Mouse (Mus musculus): ENCODE data around the gene Rasgrf2.

- TF ChIP-seq CTCF (IDR thresholded peaks at IDR 0.05; ENCODE audit: low read depth): no peak
- no peak for TF ChIP-seq EP300 (IDR thresholded peaks at IDR 0.05; ENCODE audit: low read depth)
Measured at GRCm38 (mm10) chr13:91955646-91956045, 175.8 kb downstream of the Rasgrf2 start.
